Mouse (Mus musculus) spleen, embryonic (tissue): ENCODE data around the gene Shh.

Source experiments
- CTCF ChIA-PET: fragments of 350-600 bp; sonication (Branson Sonifier 250); formaldehyde crosslinking; loops from one replicate; lab custom pipeline; 2022; lab: Charles Lee

The Shh gene

GRCm38 (mm10) chr5:28466760-28467306 is at the start of gene Shh:
Gene Shh, minus strand, starts transcription at chr5:28467256.
- CTCF ChIA-PET, result no interaction called here

- CTCF ChIA-PET, result no interaction called here
These were observed 33.9 kb upstream of the Shh start for GRCm38 (mm10) chr5:28500792-28501439.

GRCm38 (mm10) chr5:28498846-28499245 is 31.8 kb upstream of the Shh start:
- CTCF ChIA-PET, result no interaction called here

GRCm38 (mm10) chr5:28495712-28496650 is 28.9 kb upstream of the Shh start:
- CTCF ChIA-PET, result no interaction called here

GRCm38 (mm10) chr5:28493550-28493949 is 26.5 kb upstream of the Shh start:
- CTCF ChIA-PET, result no interaction called here

- CTCF ChIA-PET, result no interaction called here
These were observed 15.9 kb upstream of the Shh start for GRCm38 (mm10) chr5:28482991-28483390.

GRCm38 (mm10) chr5:28481730-28482129 is 14.7 kb upstream of the Shh start:
- CTCF ChIA-PET, result no interaction called here

- CTCF ChIA-PET, result no interaction called here
These were observed 9.6 kb upstream of the Shh start for GRCm38 (mm10) chr5:28476389-28477379.

- CTCF ChIA-PET, result no interaction called here
These were observed 6.5 kb upstream of the Shh start for GRCm38 (mm10) chr5:28473556-28473955.

- CTCF ChIA-PET, result no interaction called here
These were observed 2.6 kb upstream of the Shh start for GRCm38 (mm10) chr5:28469525-28470202.

GRCm38 (mm10) chr5:28466351-28466750 is 705 bp downstream of the Shh start:
- CTCF ChIA-PET, result no interaction called here

- CTCF ChIA-PET, result no interaction called here
These were observed 1.5 kb downstream of the Shh start for GRCm38 (mm10) chr5:28465526-28465925.

GRCm38 (mm10) chr5:28465099-28465406 is 2.0 kb downstream of the Shh start:
- CTCF ChIA-PET, result no interaction called here

- CTCF ChIA-PET, result no interaction called here
These were observed 2.5 kb downstream of the Shh start for GRCm38 (mm10) chr5:28464361-28465098.

- CTCF ChIA-PET, result no interaction called here
These were observed 3.4 kb downstream of the Shh start for GRCm38 (mm10) chr5:28463656-28464055.

GRCm38 (mm10) chr5:28462741-28463590 is 4.1 kb downstream of the Shh start:
- CTCF ChIA-PET, result no interaction called here

GRCm38 (mm10) chr5:28461376-28461775 is 5.7 kb downstream of the Shh start:
- CTCF ChIA-PET, result no interaction called here

GRCm38 (mm10) chr5:28460556-28461350 is 6.3 kb downstream of the Shh start:
- CTCF ChIA-PET, result no interaction called here
